Comparison of ENCODE assay signal across 7 mouse cellular contexts in genomic region chr11:103758706-103759105, GRCm38 (mm10). TPM values are rescaled to one million over a fixed set of nuclear protein-coding genes. Genes with fewer than 3 reads are reported as not detected.
DNase-seq lines count a peak whose midpoint lies in the region; ATAC-seq and TF ChIP-seq lines count a peak whose summit lies in the region.

No protein-coding gene starts in this region.

- no peak for TF ChIP-seq POLR2A in kidney, adult 2 months (IDR thresholded peaks at IDR 0.05; ENCODE audit: low read depth, low read length)

- peak; percentile 96 for TF ChIP-seq CTCF in kidney, adult 2 months (conservative IDR thresholded peaks at IDR 0.05; ENCODE audit: insufficient read depth, insufficient read length, low read depth, low read length)
- TF ChIP-seq CTCF in liver, postnatal 0 days (IDR thresholded peaks at IDR 0.05; ENCODE audit: low read depth): peak; percentile 92

- no peaks in the 10 kb centered on the region for H3K4me1 ChIP-seq in midbrain, embryonic 14.5 days (ENCODE audit: control insufficient read depth, insufficient read depth, low read length)
- no peaks in the 10 kb centered on the region for H3K4me1 ChIP-seq in midbrain, embryonic 16.5 days (ENCODE audit: control insufficient read depth, insufficient read depth, low read length)
- no peaks in the 10 kb centered on the region for H3K4me1 ChIP-seq in kidney, adult 2 months (ENCODE audit: control insufficient read depth, insufficient read depth, low read length)
- no peaks in the 10 kb centered on the region for H3K4me1 ChIP-seq in liver, postnatal 0 days (ENCODE audit: insufficient read depth)

- H3K36me3 ChIP-seq in midbrain, embryonic 14.5 days (ENCODE audit: control insufficient read depth, insufficient read depth, low read length): no peaks in the 10 kb centered on the region
- no peaks in the 10 kb centered on the region for H3K36me3 ChIP-seq in midbrain, embryonic 16.5 days (ENCODE audit: control insufficient read depth, insufficient read depth, low read length)
- H3K36me3 ChIP-seq in kidney, adult 2 months (ENCODE audit: control insufficient read depth, insufficient read depth, low read length): no peaks in the 10 kb centered on the region
- H3K36me3 ChIP-seq in liver, postnatal 0 days (replicated peaks; ENCODE audit: insufficient read depth, low read length): no peaks in the 10 kb centered on the region

- H3K4me2 ChIP-seq in midbrain, embryonic 14.5 days (ENCODE audit: low read length): no peak overlapping the region
- no peak overlapping the region for H3K4me2 ChIP-seq in midbrain, embryonic 16.5 days (ENCODE audit: low read length)
- no peak overlapping the region for H3K4me2 ChIP-seq in liver, postnatal 0 days (ENCODE audit: low read depth, low read length)

- no peak overlapping the region for H3K9ac ChIP-seq in midbrain, embryonic 14.5 days (replicated peaks; ENCODE audit: low read length)
- no peak overlapping the region for H3K9ac ChIP-seq in midbrain, embryonic 16.5 days (ENCODE audit: low read depth, low read length)
- no peak overlapping the region for H3K9ac ChIP-seq in liver, postnatal 0 days (replicated peaks)

- no peak overlapping the region for H3K4me3 ChIP-seq in midbrain, embryonic 14.5 days (replicated peaks; ENCODE audit: low read depth, low read length)
- no peak overlapping the region for H3K4me3 ChIP-seq in midbrain, embryonic 16.5 days (ENCODE audit: low read depth, low read length)
- no peak overlapping the region for H3K4me3 ChIP-seq in kidney, adult 2 months (ENCODE audit: insufficient read depth, low read depth, low read length)
- no peak overlapping the region for H3K4me3 ChIP-seq in liver, postnatal 0 days (ENCODE audit: low read depth, low read length)

- H3K9me3 ChIP-seq in midbrain, embryonic 14.5 days (ENCODE audit: control insufficient read depth, low read length): no peaks in the 10 kb centered on the region
- H3K9me3 ChIP-seq in midbrain, embryonic 16.5 days (replicated peaks; ENCODE audit: control insufficient read depth, low read length, poor library complexity, severe bottlenecking): 0 out of 2 replicates have a peak, but pooled peaks cover 3% of the 10 kb centered on the region
- H3K9me3 ChIP-seq in liver, postnatal 0 days (ENCODE audit: low read length): 0 out of 2 replicates have a peak, but pooled peaks cover 2% of the 10 kb centered on the region

- H3K27ac ChIP-seq in midbrain, embryonic 14.5 days (replicated peaks; ENCODE audit: low read depth, low read length): no peak overlapping the region
- H3K27ac ChIP-seq in midbrain, embryonic 16.5 days (ENCODE audit: low read length): no peak overlapping the region
- no peak overlapping the region for H3K27ac ChIP-seq in kidney, adult 2 months (ENCODE audit: insufficient read depth, low read depth, low read length)
- H3K27ac ChIP-seq in liver, postnatal 0 days (ENCODE audit: low read depth): no peak overlapping the region

- H3K27me3 ChIP-seq in midbrain, embryonic 14.5 days (ENCODE audit: control insufficient read depth, insufficient read depth, low read length): no peaks in the 10 kb centered on the region
- H3K27me3 ChIP-seq in midbrain, embryonic 16.5 days (ENCODE audit: control insufficient read depth, insufficient read depth, low read depth, low read length): no peaks in the 10 kb centered on the region; the same call in 1 of the 2 replicates
- H3K27me3 ChIP-seq in kidney, adult 2 months (replicated peaks; ENCODE audit: control insufficient read depth, insufficient read depth, low read length): no peaks in the 10 kb centered on the region
- 0 out of 2 replicates have a peak, but pooled peaks cover 4% of the 10 kb centered on the region for H3K27me3 ChIP-seq in liver, postnatal 0 days (ENCODE audit: insufficient read depth, low read length)

- no peak for ATAC-seq in midbrain, embryonic 14.5 days (ENCODE audit: low FRiP score, low TSS enrichment)
- ATAC-seq in midbrain, embryonic 16.5 days: no peak
- 0 out of 2 replicates have a peak, but pooled peaks have one; percentile 29 for ATAC-seq in liver, postnatal 0 days

- TF ChIP-seq EP300 in liver, postnatal 0 days (IDR thresholded peaks at IDR 0.05; ENCODE audit: low read depth): no peak

- WGBS in midbrain, embryonic 14.5 days: 9% methylated on average over 6 of the region's 6 CpGs
- 10% methylated on average over 6 of the region's 6 CpGs for WGBS in midbrain, embryonic 16.5 days
- 11% methylated on average over 6 of the region's 6 CpGs for WGBS in kidney, adult 2 months
- 9% methylated on average over 6 of the region's 6 CpGs for WGBS in liver, postnatal 0 days (ENCODE audit: insufficient replicate concordance)

- peak; percentile 80 for DNase-seq in midbrain, embryonic 14.5 days
- DNase-seq in adipocyte (ENCODE audit: low spot score): peak; percentile 74
- DNase-seq in embryo, embryonic 11.5 days (ENCODE audit: low read depth, low spot score): peak; percentile 53
- peak; percentile 86 for DNase-seq in kidney, adult 2 months
- DNase-seq in liver, postnatal 0 days: peak; percentile 86
- DNase-seq in right cerebral cortex, postnatal 36 days (ENCODE audit: low spot score in 2 of 2): peak; percentile 23 to 34

RNA-seq across cellular contexts. Expression of gene Wnt9b, which starts 9.1 kb away (rescaled TPM):
- 0.33 and 0.78 TPM in 2 replicates for polyA plus RNA-seq in midbrain, embryonic 14.5 days (2014; fragmentation: Nextera tagmentation; extraction: Ambion mirVana)
- polyA plus RNA-seq in midbrain, embryonic 16.5 days (2015; fragmentation: Nextera tagmentation; extraction: Ambion mirVana): 0.92 and 1.1 TPM in 2 replicates
- polyA plus RNA-seq in kidney, adult 2 months (2012; rRNA removed): 2.7 and 3.5 TPM in 2 replicates
- 0.08 and 0.20 TPM in 2 replicates for polyA plus RNA-seq in liver, postnatal 0 days (2015; fragmentation: Nextera tagmentation; extraction: Ambion mirVana)

RNA-seq across cellular contexts. Expression of gene Wnt3, which starts 15.2 kb away (rescaled TPM):
- 14.5 and 15.0 TPM in 2 replicates for polyA plus RNA-seq in midbrain, embryonic 14.5 days (2014; fragmentation: Nextera tagmentation; extraction: Ambion mirVana)
- polyA plus RNA-seq in midbrain, embryonic 16.5 days (2015; fragmentation: Nextera tagmentation; extraction: Ambion mirVana): 18.8 and 21.2 TPM in 2 replicates
- polyA plus RNA-seq in kidney, adult 2 months (2012; rRNA removed): not detected in 2 replicates
- not detected in 2 replicates for polyA plus RNA-seq in liver, postnatal 0 days (2015; fragmentation: Nextera tagmentation; extraction: Ambion mirVana)

Comparison
In these comparisons a context has a peak if more than half of its experiments do, and no peak if none do; other contexts are left out.
1. DNase-seq: peak in every context shown above with its lines; median percentile 86 in kidney, adult 2 months; 86 in liver, postnatal 0 days; 80 in midbrain, embryonic 14.5 days; 74 in adipocyte; 53 in embryo, embryonic 11.5 days; 28 in right cerebral cortex, postnatal 36 days.
2. RNA of gene Wnt3, which starts 15.2 kb away (polyA plus RNA-seq): 18.8 to 21.2 TPM in midbrain, embryonic 16.5 days and 14.5 to 15.0 TPM in midbrain, embryonic 14.5 days; not detected in kidney, adult 2 months and not detected in liver, postnatal 0 days; every median in the first group is over 10 times any median in the second.